Mouse (Mus musculus) heart, adult 2 months (tissue): ENCODE measurements around the gene Sema3f. TPM values are rescaled to one million over a fixed set of nuclear protein-coding genes. Genes with fewer than 3 reads are reported as not detected.

ENCODE experiments used
- DNase-seq, 2 experiments: peaks; one replicate each; pipeline ENCODE4 v3.0.0; 2021
- H3K27ac ChIP-seq: fragments of 200-600 bp; 2 replicates; pipeline ENCODE4 v1.8.1; 2022
- H3K27me3 ChIP-seq: fragments of 200-500 bp; 2 replicates; pipeline ENCODE4 v1.6.1; 2012; ENCODE audit warnings: mild to moderate bottlenecking, low read length, inconsistent platforms, mixed read lengths; ENCODE audit not compliant: control insufficient read depth, insufficient read depth
- H3K36me3 ChIP-seq: fragments of 200-500 bp; 2 replicates; pipeline ENCODE4 v1.6.1; 2012; ENCODE audit warnings: low read length, inconsistent platforms; ENCODE audit not compliant: control insufficient read depth, insufficient read depth
- H3K4me1 ChIP-seq: fragments of 200-500 bp; 2 replicates; pipeline ENCODE4 v1.6.1; 2011; ENCODE audit warnings: low read length; ENCODE audit not compliant: control insufficient read depth, insufficient read depth
- H3K4me3 ChIP-seq: fragments of 200-600 bp; 2 replicates; pipeline ENCODE4 v1.8.1; 2022
- H3K79me2 ChIP-seq: fragments of 200-500 bp; replicated peaks from 2 replicates; pipeline ENCODE4 v1.6.1; 2012; ENCODE audit warnings: mild to moderate bottlenecking, inconsistent platforms, low read length, moderate library complexity, mixed read lengths; ENCODE audit not compliant: control insufficient read depth, insufficient read depth
- H3K9ac ChIP-seq: fragments of 200-500 bp; 2 replicates; pipeline ENCODE4 v1.6.1; 2012; ENCODE audit warnings: low read depth, mild to moderate bottlenecking, control low read depth, inconsistent platforms, low read length, mixed read lengths
- CTCF ChIP-seq: fragments of 200-600 bp; IDR thresholded peaks from 2 replicates; pipeline ENCODE4 v1.8.1; 2022; ENCODE audit warnings: antibody characterized with exemption, mild to moderate bottlenecking, moderate library complexity
- EP300 ChIP-seq: fragments of 200-500 bp; IDR thresholded peaks from 2 replicates; pipeline ENCODE4 v1.6.1; 2011; ENCODE audit warnings: low read depth, low read length, control low read depth; ENCODE audit not compliant: insufficient read depth
- POLR2A ChIP-seq: fragments of 200-500 bp; IDR thresholded peaks from 2 replicates; pipeline ENCODE4 v1.6.1; 2011; ENCODE audit warnings: mild to moderate bottlenecking, low read depth, low read length, control low read depth; ENCODE audit not compliant: insufficient read depth
- WGBS: fragments of 180-500 bp; shearing (Covaris S2); methylation state at CpG from one replicate; pipeline ENCODE4 v1.1.7; 2018; 5-methylcytosine and 5-hydroxymethylcytosine counted together
- intact Hi-C: fragments of 180-260 bp; cut with DNase I; formaldehyde crosslinking; loops from one replicate; pipeline ENCODE4 v1.15.1; 2025
- polyA plus RNA-seq: library from polyadenylated mRNA; depleted of rRNA; stranded (reverse); fragments of >200 nt; gene quantifications from 2 replicates; pipeline ENCODE4 v1.2.3, GENCODE M21; 2012; rRNA removed
- total RNA-seq, 2 experiments: library from RNA; stranded (reverse); gene quantifications; 2 replicates each; pipeline ENCODE4 v1.2.3; 2021

The Sema3f gene
- total and polyA plus RNA-seq, 3 experiments: 13.4 to 31.8 (median 16.8) TPM

DNA sequence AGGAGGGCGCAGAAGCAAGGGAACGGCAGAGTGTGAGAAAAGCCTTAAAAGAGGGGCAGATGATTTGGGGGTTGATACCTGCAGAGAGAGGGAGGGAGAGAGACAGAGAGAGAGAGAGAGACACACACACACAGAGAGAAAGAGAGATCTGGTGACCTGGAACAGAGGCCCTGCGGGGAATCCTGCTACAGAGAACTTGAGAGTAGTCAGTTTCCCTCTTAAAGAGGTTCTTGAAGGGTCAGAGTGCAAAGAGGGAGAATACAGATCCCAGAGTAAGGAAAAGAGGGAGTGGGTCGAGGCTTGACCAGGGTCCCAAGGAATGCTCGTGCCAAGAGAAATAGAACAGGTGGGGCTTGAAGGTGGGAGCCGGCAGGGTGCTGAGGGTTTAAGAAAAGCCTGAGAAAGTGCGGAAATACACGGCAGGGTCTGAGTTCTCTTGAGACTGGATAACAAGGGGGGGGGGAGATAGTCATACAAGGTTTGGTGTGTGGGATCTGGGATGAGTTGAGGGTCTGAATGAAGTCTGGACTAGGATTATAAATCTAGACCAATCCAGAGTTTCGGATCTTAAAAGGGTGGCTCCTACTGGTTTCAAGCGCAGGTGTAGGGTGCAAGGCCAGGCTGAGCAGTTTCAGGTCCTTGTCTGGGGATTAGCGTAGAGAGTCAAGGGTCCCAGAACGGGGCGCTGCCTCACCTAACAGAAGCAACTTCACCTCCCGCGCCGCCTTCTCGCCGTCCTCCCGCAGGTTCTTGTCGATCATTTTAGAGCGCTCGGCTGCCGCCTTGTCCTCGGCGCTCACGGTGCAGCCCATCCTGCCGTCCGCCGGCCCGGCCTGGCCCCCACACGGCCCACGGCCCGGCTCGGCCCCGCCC lies 75.6 kb downstream of the Sema3f start:
- H3K79me2 ChIP-seq: peaks cover 3% of the 10 kb centered on the region; the same call in 1 of the 2 replicates
- intact Hi-C loops: loop anchor here (5.0 kb wide), 1 partner anchor 67 kb away; the partner anchor contains the start of gene Hyal2
- no peaks in the 10 kb centered on the region for H3K27me3 ChIP-seq
- peak in 1 of 2 experiments; percentile 21 for DNase-seq
- peak overlapping the region; percentile 86 for H3K4me3 ChIP-seq
- H3K27ac ChIP-seq: peak overlapping the region; percentile 97
- peaks cover 15% of the 10 kb centered on the region for H3K4me1 ChIP-seq
- TF ChIP-seq CTCF (no peak; the same call in 1 of the 2 replicates), EP300 (no peak), POLR2A (no peak)
- under 1% methylated on average over 35 of the region's 35 CpGs for WGBS
- H3K36me3 ChIP-seq: peaks cover 6% of the 10 kb centered on the region; the same call in 1 of the 2 replicates
- peak overlapping the region; percentile 98 for H3K9ac ChIP-seq

DNA sequence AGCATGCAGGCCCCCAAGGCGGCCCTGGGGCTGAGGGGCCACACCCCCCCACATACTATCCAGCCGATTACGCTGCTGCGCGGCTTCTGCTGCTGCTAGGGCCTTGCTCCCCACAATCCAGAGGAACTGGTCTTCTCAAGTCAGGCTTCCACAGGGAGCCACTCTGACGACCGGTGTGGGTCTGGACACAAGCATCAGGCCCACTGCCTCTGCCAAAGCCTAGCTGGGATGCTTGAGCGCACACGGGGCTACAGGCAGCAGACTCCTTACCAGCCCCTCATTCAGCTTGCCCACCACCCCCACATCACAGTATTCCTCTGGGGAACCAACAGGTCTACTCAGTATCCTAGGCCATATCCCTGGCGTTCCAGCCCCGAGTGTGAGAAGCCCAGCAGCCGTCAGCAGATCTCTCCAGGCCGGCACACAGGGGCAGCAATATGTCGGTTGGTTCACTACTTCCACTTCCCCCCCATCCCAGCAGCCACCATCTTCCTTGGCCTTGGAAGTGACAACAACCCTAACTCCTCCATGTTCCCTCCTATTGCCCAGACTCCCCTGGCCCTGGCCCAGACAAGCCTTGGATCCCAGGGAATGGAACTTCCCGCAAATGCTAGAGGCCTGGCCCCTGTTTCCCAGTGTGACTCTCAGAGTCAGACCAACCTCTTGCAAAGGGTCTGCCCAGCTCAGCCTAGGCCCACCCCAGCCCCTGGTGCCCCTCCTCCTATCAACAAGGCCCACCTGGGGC lies 76.4 kb downstream of the Sema3f start:
- WGBS: 2% methylated on average over 15 of the region's 15 CpGs
- Histone ChIP-seq H3K27ac (peak overlapping the region; percentile 97), H3K4me3 (peak overlapping the region; percentile 86), H3K27me3 (no peaks in the 10 kb centered on the region), H3K9ac (peak overlapping the region; percentile 98), H3K36me3 (peaks cover 6% of the 10 kb centered on the region; the same call in 1 of the 2 replicates), H3K79me2 (peaks cover 3% of the 10 kb centered on the region; the same call in 1 of the 2 replicates), H3K4me1 (peaks cover 19% of the 10 kb centered on the region)
- TF ChIP-seq CTCF (no peak), EP300 (no peak), POLR2A (no peak)
- peak; percentile 61 to 69 for DNase-seq
- intact Hi-C loops: loop anchor here (1.0 to 5.0 kb wide), 2 partner anchors 22 to 67 kb away; partner anchors contain the start of gene Hyal2

DNA sequence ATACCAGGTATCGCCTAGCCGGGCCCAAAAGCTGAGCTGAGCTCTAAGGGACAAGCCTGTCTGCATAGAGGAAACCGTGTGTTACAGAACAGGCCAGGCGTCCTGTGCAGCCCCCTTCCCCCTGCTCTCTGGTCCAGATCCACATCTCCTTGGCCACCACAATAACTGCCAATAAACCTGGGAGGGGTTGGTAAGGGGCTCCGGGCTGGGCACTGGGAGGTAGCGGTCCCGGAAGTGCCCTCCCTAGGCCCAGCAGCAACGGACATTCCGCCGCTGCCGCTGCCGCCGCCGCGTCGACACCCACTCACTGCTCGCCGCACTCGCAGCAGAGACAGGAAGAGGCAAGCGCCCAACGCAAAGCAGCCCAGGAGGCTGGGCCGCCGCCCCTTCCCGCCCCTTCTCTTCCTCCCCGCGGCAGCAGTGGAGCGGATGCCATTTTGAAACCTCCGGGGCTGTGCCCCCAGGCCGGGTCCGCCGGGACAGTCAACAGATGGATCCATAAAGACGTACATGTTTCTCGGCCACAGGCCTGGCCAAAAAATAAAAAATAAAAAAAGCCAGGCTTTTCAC lies 77.1 kb downstream of the Sema3f start:
- intact Hi-C loops: loop anchor here (1.0 to 5.0 kb wide), 2 partner anchors 21 to 66 kb away; partner anchors contain the start of gene Hyal2
- H3K36me3 ChIP-seq: peaks cover 6% of the 10 kb centered on the region; the same call in 1 of the 2 replicates
- peaks cover 22% of the 10 kb centered on the region for H3K4me1 ChIP-seq
- peak; percentile 78 for TF ChIP-seq POLR2A
- peak; percentile 72 for TF ChIP-seq EP300
- TF ChIP-seq CTCF: no peak
- H3K4me3 ChIP-seq: peak overlapping the region; percentile 86
- peak overlapping the region; percentile 97 for H3K27ac ChIP-seq
- H3K9ac ChIP-seq: peak overlapping the region; percentile 98
- DNase-seq: peak; percentile 88 to 92
- no peaks in the 10 kb centered on the region for H3K27me3 ChIP-seq
- H3K79me2 ChIP-seq: peaks cover 3% of the 10 kb centered on the region; the same call in 1 of the 2 replicates
- WGBS: under 1% methylated on average over 33 of the region's 33 CpGs

GRCm38 (mm10) chr9:107632478-107632877 lies 77.8 kb downstream of the Sema3f start:
- no peaks in the 10 kb centered on the region for H3K27me3 ChIP-seq
- intact Hi-C loops: loop anchor here (5.0 kb wide), 1 partner anchor 65 kb away; the partner anchor contains the start of gene Hyal2
- TF ChIP-seq CTCF (no peak), POLR2A (peak; percentile 29; the same call in 1 of the 2 replicates)
- peaks cover 6% of the 10 kb centered on the region for H3K79me2 ChIP-seq
- H3K9ac ChIP-seq: peak overlapping the region; percentile 98
- H3K4me3 ChIP-seq: peak overlapping the region; percentile 86
- peak overlapping the region; percentile 97 for H3K27ac ChIP-seq
- peaks cover 6% of the 10 kb centered on the region; the same call in 1 of the 2 replicates for H3K36me3 ChIP-seq
- H3K4me1 ChIP-seq: peaks cover 29% of the 10 kb centered on the region
- 0% methylated on average over 6 of the region's 6 CpGs for WGBS
- peak; percentile 79 to 82 for DNase-seq

GRCm38 (mm10) chr9:107631861-107632260 lies 78.4 kb downstream of the Sema3f start:
- peak overlapping the region; percentile 97 for H3K27ac ChIP-seq
- H3K4me1 ChIP-seq: peaks cover 32% of the 10 kb centered on the region
- peak overlapping the region; percentile 86; the same call in 1 of the 2 replicates for H3K4me3 ChIP-seq
- TF ChIP-seq POLR2A: no peak
- no peak for TF ChIP-seq CTCF
- no peak for TF ChIP-seq EP300
- 57% methylated on average over 8 of the region's 8 CpGs for WGBS
- H3K36me3 ChIP-seq: peaks cover 6% of the 10 kb centered on the region; the same call in 1 of the 2 replicates
- peak in 1 of 2 experiments; percentile 33 for DNase-seq
- intact Hi-C loops: loop anchor here (5.0 kb wide), 1 partner anchor 65 kb away; the partner anchor contains the start of gene Hyal2
- peak overlapping the region; percentile 98; the same call in 1 of the 2 replicates for H3K9ac ChIP-seq
- H3K79me2 ChIP-seq: peaks cover 6% of the 10 kb centered on the region
- H3K27me3 ChIP-seq: no peaks in the 10 kb centered on the region

Other genes starting within 250 kb of the Sema3f start
- 10 to 100 TPM; 20.3 to 22.9 TPM for gene Tmem115, start 176.5 kb downstream of the Sema3f start, total RNA-seq
- gene Tmem115, start 176.5 kb downstream of the Sema3f start, polyA plus RNA-seq: 25.9 and 28.3 TPM in 2 replicates
- 1 to 10 TPM; 3.2 to 4.3 TPM for gene Cyb561d2, start 168.3 kb downstream of the Sema3f start, total RNA-seq
- 10.6 and 11.0 TPM in 2 replicates for gene Cyb561d2, start 168.3 kb downstream of the Sema3f start, polyA plus RNA-seq
- gene Nprl2, start 168.2 kb downstream of the Sema3f start, total RNA-seq: 10 to 100 TPM; 17.2 to 22.1 TPM
- gene Nprl2, start 168.2 kb downstream of the Sema3f start, polyA plus RNA-seq: 33.6 and 40.9 TPM in 2 replicates
- gene Zmynd10, start 163.2 kb downstream of the Sema3f start, total RNA-seq: not detected
- gene Zmynd10, start 163.2 kb downstream of the Sema3f start, polyA plus RNA-seq: 0.64 and 1.3 TPM in 2 replicates
- 10 to 100 TPM; 12.6 to 13.4 TPM for gene Rassf1, start 158.9 kb downstream of the Sema3f start, total RNA-seq
- gene Rassf1, start 158.9 kb downstream of the Sema3f start, polyA plus RNA-seq: 15.5 and 18.5 TPM in 2 replicates
- 10 to 100 TPM; 31.7 to 39.1 TPM for gene Tusc2, start 147.2 kb downstream of the Sema3f start, total RNA-seq
- gene Tusc2, start 147.2 kb downstream of the Sema3f start, polyA plus RNA-seq: 45.8 and 60.4 TPM in 2 replicates
- gene Hyal2, start 142.5 kb downstream of the Sema3f start, total RNA-seq: 10 to 100 TPM; 40.8 to 43.6 TPM
- 39.2 and 40.2 TPM in 2 replicates for gene Hyal2, start 142.5 kb downstream of the Sema3f start, polyA plus RNA-seq
- 1 to 10 TPM; 5.1 to 5.9 TPM for gene Hyal1, start 133.5 kb downstream of the Sema3f start, total RNA-seq
- gene Hyal1, start 133.5 kb downstream of the Sema3f start, polyA plus RNA-seq: 6.9 and 8.2 TPM in 2 replicates
- 10 to 100 TPM; 14.9 to 17.4 TPM for gene Naa80, start 131.6 kb downstream of the Sema3f start, total RNA-seq
- gene Naa80, start 131.6 kb downstream of the Sema3f start, polyA plus RNA-seq: 30.0 and 45.4 TPM in 2 replicates
- gene Hyal3, start 129.7 kb downstream of the Sema3f start, total RNA-seq: under 1 TPM; 0.29 to 0.34 TPM
- 0.26 and 0.31 TPM in 2 replicates for gene Hyal3, start 129.7 kb downstream of the Sema3f start, polyA plus RNA-seq
- 10 to 100 TPM; 39.9 to 51.4 TPM for gene Ifrd2, start 122.8 kb downstream of the Sema3f start, total RNA-seq
- 43.7 and 54.5 TPM in 2 replicates for gene Ifrd2, start 122.8 kb downstream of the Sema3f start, polyA plus RNA-seq
- gene Sema3b, start 101.2 kb downstream of the Sema3f start, total RNA-seq: 10 to 100 TPM; 19.9 to 24.2 TPM
- 33.7 and 39.1 TPM in 2 replicates for gene Sema3b, start 101.2 kb downstream of the Sema3f start, polyA plus RNA-seq
- 100 to 1,000 TPM; 243 to 250 TPM for gene Gnai2, start 75.1 kb downstream of the Sema3f start, total RNA-seq
- 311 and 386 TPM in 2 replicates for gene Gnai2, start 75.1 kb downstream of the Sema3f start, polyA plus RNA-seq
- gene Slc38a3, start 40.9 kb downstream of the Sema3f start, total RNA-seq: 10 to 100 TPM; 71.5 to 88.3 TPM
- gene Slc38a3, start 40.9 kb downstream of the Sema3f start, polyA plus RNA-seq: 162 and 314 TPM in 2 replicates
- not detected for gene Gnat1, start 30.8 kb downstream of the Sema3f start, total RNA-seq
- gene Gnat1, start 30.8 kb downstream of the Sema3f start, polyA plus RNA-seq: not detected in 2 replicates
- gene Rbm5, start 60.5 kb upstream of the Sema3f start, total RNA-seq: 10 to 100 TPM; 38.9 to 54.6 TPM
- 50.5 and 68.3 TPM in 2 replicates for gene Rbm5, start 60.5 kb upstream of the Sema3f start, polyA plus RNA-seq
- 10 to 100 TPM; 29.8 to 31.2 TPM for gene Rbm6, start 162.8 kb upstream of the Sema3f start, total RNA-seq
- gene Rbm6, start 162.8 kb upstream of the Sema3f start, polyA plus RNA-seq: 8.3 and 18.1 TPM in 2 replicates
- gene Mon1a, start 177.7 kb upstream of the Sema3f start, total RNA-seq: 10 to 100 TPM; 11.0 to 11.2 TPM
- gene Mon1a, start 177.7 kb upstream of the Sema3f start, polyA plus RNA-seq: 15.1 and 16.0 TPM in 2 replicates
- 1 to 10 TPM; 3.1 to 3.3 TPM for gene Mst1r, start 196.4 kb upstream of the Sema3f start, total RNA-seq
- gene Mst1r, start 196.4 kb upstream of the Sema3f start, polyA plus RNA-seq: 11.3 and 12.5 TPM in 2 replicates
- gene Actl11, start 218.0 kb upstream of the Sema3f start, total RNA-seq: not detected
- 0.09 and 0.14 TPM in 2 replicates for gene Actl11, start 218.0 kb upstream of the Sema3f start, polyA plus RNA-seq
- not detected for gene Camkv, start 225.2 kb upstream of the Sema3f start, total RNA-seq
- gene Camkv, start 225.2 kb upstream of the Sema3f start, polyA plus RNA-seq: 0.02 and 0.06 TPM in 2 replicates
- 1 to 10 TPM in 1 of 2 experiments, under 1 TPM in 1; 0.70 to 1.2 TPM for gene Traip, start 239.7 kb upstream of the Sema3f start, total RNA-seq
- gene Traip, start 239.7 kb upstream of the Sema3f start, polyA plus RNA-seq: 0.20 and 0.37 TPM in 2 replicates